10 mouse cellular contexts compared by ENCODE assay signal in genomic region chr1:182130830-182131229, GRCm38 (mm10). TPM values are rescaled to one million over a fixed set of nuclear protein-coding genes. Genes with fewer than 3 reads are reported as not detected.
DNase-seq lines count a peak whose midpoint lies in the region; ATAC-seq and TF ChIP-seq lines count a peak whose summit lies in the region.
"Had no signal": no experiment of that assay in that cellular context is flagged by ENCODE, and none has a peak within 500 bp of the region (broad histone marks: within the 10 kb centered on the region; RNA-seq: fewer than 3 reads in every experiment).

No protein-coding gene starts in this region.

- H3K9me3 ChIP-seq in kidney, embryonic 15.5 days (replicated peaks), result no peaks in the 10 kb centered on the region
- no peaks in the 10 kb centered on the region for H3K9me3 ChIP-seq in E14TG2a.4 (ENCODE audit: low read length)
- H3K9me3 ChIP-seq in forebrain, embryonic 15.5 days, result no peaks in the 10 kb centered on the region
- H3K9me3 ChIP-seq: heart, embryonic 15.5 days had no signal

- peak; percentile 53 for DNase-seq in kidney, postnatal 10 days
- DNase-seq in yolk sac, embryonic 10.5 days (ENCODE audit: low spot score), result no peak

- ATAC-seq in kidney, embryonic 15.5 days (replicated peaks; ENCODE audit: low FRiP score), result no peak
- ATAC-seq in monocyte, adult 5-6 weeks (replicated peaks; ENCODE audit: insufficient number of reproducible peaks, low FRiP score, low TSS enrichment, poor library complexity, severe bottlenecking), result 0 out of 2 replicates have a peak, but pooled peaks have one; percentile 45
- ATAC-seq in forebrain, embryonic 15.5 days (replicated peaks), result no peak

- 66% methylated on average over 2 of the region's 2 CpGs for WGBS in kidney, embryonic 15.5 days
- WGBS in bone marrow, adult 2 months, result 60% methylated on average over 2 of the region's 2 CpGs
- 55% methylated on average over 2 of the region's 2 CpGs for WGBS in forebrain, embryonic 15.5 days

- H3K4me2 ChIP-seq in kidney, embryonic 15.5 days, result no peak overlapping the region
- H3K4me2 ChIP-seq in forebrain, embryonic 15.5 days (replicated peaks), result no peak overlapping the region
- H3K4me2 ChIP-seq: heart, embryonic 15.5 days had no signal

- TF ChIP-seq CTCF in E14TG2a.4 (conservative IDR thresholded peaks at IDR 0.05; ENCODE audit: low read length), result peak; percentile 92
- peak; percentile 82 for TF ChIP-seq CTCF in bone marrow, adult 2 months (IDR thresholded peaks at IDR 0.05; ENCODE audit: control insufficient read depth, insufficient read depth, low read length)

- no peak overlapping the region for H3K27ac ChIP-seq in kidney, embryonic 15.5 days
- H3K27ac ChIP-seq in bone marrow, adult 2 months (ENCODE audit: control insufficient read depth, insufficient read depth, low read depth, low read length, poor library complexity), result no peak overlapping the region
- H3K27ac ChIP-seq in forebrain, embryonic 15.5 days (replicated peaks), result no peak overlapping the region
- H3K27ac ChIP-seq: heart, embryonic 15.5 days; macrophage had no signal

- no peak overlapping the region for H3K9ac ChIP-seq in kidney, embryonic 15.5 days
- H3K9ac ChIP-seq in forebrain, embryonic 15.5 days (replicated peaks), result no peak overlapping the region
- H3K9ac ChIP-seq: heart, embryonic 15.5 days had no signal

- H3K4me3 ChIP-seq in kidney, embryonic 15.5 days (replicated peaks), result no peak overlapping the region
- no peak overlapping the region for H3K4me3 ChIP-seq in E14TG2a.4 (replicated peaks; ENCODE audit: low read length)
- H3K4me3 ChIP-seq in bone marrow, adult 2 months (replicated peaks; ENCODE audit: control insufficient read depth, low read depth, low read length), result no peak overlapping the region
- no peak overlapping the region for H3K4me3 ChIP-seq in forebrain, embryonic 15.5 days
- H3K4me3 ChIP-seq: heart, embryonic 15.5 days had no signal

- peaks cover 11% of the 10 kb centered on the region for H3K4me1 ChIP-seq in kidney, embryonic 15.5 days
- H3K4me1 ChIP-seq in E14TG2a.4 (replicated peaks; ENCODE audit: low read depth, low read length), result peaks cover 26% of the 10 kb centered on the region
- peaks cover 1% of the 10 kb centered on the region; the same call in 1 of the 2 replicates for H3K4me1 ChIP-seq in bone marrow, adult 2 months (ENCODE audit: control insufficient read depth, insufficient read depth, low read length)
- peaks cover 12% of the 10 kb centered on the region for H3K4me1 ChIP-seq in forebrain, embryonic 15.5 days

- peaks cover 50% of the 10 kb centered on the region for H3K36me3 ChIP-seq in kidney, embryonic 15.5 days
- peaks cover 59% of the 10 kb centered on the region for H3K36me3 ChIP-seq in E14TG2a.4 (ENCODE audit: insufficient read depth, low read length)
- H3K36me3 ChIP-seq in forebrain, embryonic 15.5 days, result peaks cover 20% of the 10 kb centered on the region

- no peaks in the 10 kb centered on the region for H3K27me3 ChIP-seq in kidney, embryonic 15.5 days
- 0 out of 2 replicates have a peak, but pooled peaks cover under 1% of the 10 kb centered on the region for H3K27me3 ChIP-seq in E14TG2a.4 (ENCODE audit: insufficient read depth, low read length)
- H3K27me3 ChIP-seq in forebrain, embryonic 15.5 days, result no peaks in the 10 kb centered on the region
- H3K27me3 ChIP-seq: heart, embryonic 15.5 days had no signal

- no peak for TF ChIP-seq POLR2A in bone marrow, adult 2 months (IDR thresholded peaks at IDR 0.05; ENCODE audit: borderline replicate concordance, control insufficient read depth, low read depth, low read length)

RNA-seq across cellular contexts. Expression of gene Srp9, which starts 6.3 kb away (rescaled TPM):
- 151 and 159 TPM in 2 replicates for polyA plus RNA-seq in kidney, embryonic 15.5 days (2015; fragmentation: Nextera tagmentation; extraction: Ambion mirVana)
- polyA plus RNA-seq in bone marrow, adult 2 months (2011; ENCODE audit: insufficient read depth, insufficient read length, low replicate concordance, missing spikeins), result 69.5 and 72.7 TPM in 2 replicates
- total RNA-seq in monocyte, adult 5-6 weeks (2017), result 122 to 171 TPM (median 147 TPM) in 3 replicates
- 127 and 133 TPM in 2 replicates for polyA plus RNA-seq in forebrain, embryonic 15.5 days (2015; fragmentation: Nextera tagmentation; extraction: Ambion mirVana)

RNA-seq across cellular contexts. Expression of gene Vmn1r1, which starts 33.5 kb away (rescaled TPM):
- not detected in 2 replicates for polyA plus RNA-seq in kidney, embryonic 15.5 days (2015; fragmentation: Nextera tagmentation; extraction: Ambion mirVana)
- polyA plus RNA-seq in bone marrow, adult 2 months (2011; ENCODE audit: insufficient read depth, insufficient read length, low replicate concordance, missing spikeins), result not detected in 2 replicates
- total RNA-seq in monocyte, adult 5-6 weeks (2017), result not detected in 3 replicates
- not detected in 2 replicates for polyA plus RNA-seq in forebrain, embryonic 15.5 days (2015; fragmentation: Nextera tagmentation; extraction: Ambion mirVana)
- polyA plus RNA-seq: heart, embryonic 15.5 days; macrophage; stomach, embryonic 14.5 days had no signal
